Mouse (Mus musculus) kidney, adult 18-20 months (tissue): ENCODE data around the gene Col8a1.

ENCODE experiments used
- DNase-seq: peaks from one replicate; pipeline ENCODE4 v3.0.0; 2021

Gene Col8a1

GRCm38 (mm10) chr16:57754526-57755125, at the start of gene Col8a1:
Gene Col8a1, minus strand, starts transcription at chr16:57754737.
- peak; percentile 34 for DNase-seq

- DNase-seq = no peak
These were observed 47.3 kb upstream of the Col8a1 start for GRCm38 (mm10) chr16:57801886-57802285.

GRCm38 (mm10) chr16:57796321-57796720, 41.8 kb upstream of the Col8a1 start:
- DNase-seq = no peak

GRCm38 (mm10) chr16:57779011-57779410, 24.5 kb upstream of the Col8a1 start:
- no peak for DNase-seq

GRCm38 (mm10) chr16:57765615-57766014, 11.1 kb upstream of the Col8a1 start:
- no peak for DNase-seq

- no peak for DNase-seq
These were observed 5.3 kb upstream of the Col8a1 start for GRCm38 (mm10) chr16:57759862-57760261.

- DNase-seq = no peak
These were observed 1.2 kb upstream of the Col8a1 start for GRCm38 (mm10) chr16:57755708-57756107.

- no peak for DNase-seq
These were observed 704 bp upstream of the Col8a1 start for GRCm38 (mm10) chr16:57755241-57755640.

- DNase-seq = peak; percentile 17
These were observed 827 bp downstream of the Col8a1 start for GRCm38 (mm10) chr16:57753539-57754280.

- no peak for DNase-seq
These were observed 4.0 kb downstream of the Col8a1 start for GRCm38 (mm10) chr16:57750549-57750948.

GRCm38 (mm10) chr16:57748093-57748492, 6.4 kb downstream of the Col8a1 start:
- no peak for DNase-seq

GRCm38 (mm10) chr16:57747357-57748056, 7.0 kb downstream of the Col8a1 start:
- no peak for DNase-seq

- DNase-seq = no peak
These were observed 14.4 kb downstream of the Col8a1 start for GRCm38 (mm10) chr16:57740169-57740568.

- DNase-seq = no peak
These were observed 19.6 kb downstream of the Col8a1 start for GRCm38 (mm10) chr16:57734942-57735341.

- DNase-seq = no peak
These were observed 21.0 kb downstream of the Col8a1 start for GRCm38 (mm10) chr16:57733545-57733944.

- no peak for DNase-seq
These were observed 21.4 kb downstream of the Col8a1 start for GRCm38 (mm10) chr16:57733139-57733538.

GRCm38 (mm10) chr16:57724978-57725377, 29.6 kb downstream of the Col8a1 start:
- no peak for DNase-seq

GRCm38 (mm10) chr16:57718982-57719381, 35.6 kb downstream of the Col8a1 start:
- peak; percentile 40 for DNase-seq

- no peak for DNase-seq
These were observed 55.8 kb downstream of the Col8a1 start for GRCm38 (mm10) chr16:57698733-57699132.

- no peak for DNase-seq
These were observed 59.8 kb downstream of the Col8a1 start for GRCm38 (mm10) chr16:57694694-57695093.

GRCm38 (mm10) chr16:57693906-57694522, 60.5 kb downstream of the Col8a1 start:
- DNase-seq = no peak

GRCm38 (mm10) chr16:57685790-57686399, 68.6 kb downstream of the Col8a1 start:
- no peak for DNase-seq

- no peak for DNase-seq
These were observed 82.3 kb downstream of the Col8a1 start for GRCm38 (mm10) chr16:57672251-57672650.
